Mouse (Mus musculus) frontal cortex, postnatal 14 days (tissue): ENCODE measurements around the gene Igfbp6.
"Not testable (repeated sequence)": the region's sequence is repeated elsewhere in the genome, so short reads cannot be mapped to it uniquely, and the experiment has no call there.

Experiments
- DNase-seq, 2 experiments: peaks; one replicate each; pipeline ENCODE4 v3.0.0; 2022; ENCODE audit warnings: low spot score in 2 of 2

Gene Igfbp6

GRCm38 (mm10) chr15:102136129-102136758 is 7.9 kb upstream of the Igfbp6 start, which contains the start of gene Spryd3:
TSS of gene Spryd3 (minus strand) at chr15:102136234.
- peak; percentile 94 to 97 for DNase-seq

DNA sequence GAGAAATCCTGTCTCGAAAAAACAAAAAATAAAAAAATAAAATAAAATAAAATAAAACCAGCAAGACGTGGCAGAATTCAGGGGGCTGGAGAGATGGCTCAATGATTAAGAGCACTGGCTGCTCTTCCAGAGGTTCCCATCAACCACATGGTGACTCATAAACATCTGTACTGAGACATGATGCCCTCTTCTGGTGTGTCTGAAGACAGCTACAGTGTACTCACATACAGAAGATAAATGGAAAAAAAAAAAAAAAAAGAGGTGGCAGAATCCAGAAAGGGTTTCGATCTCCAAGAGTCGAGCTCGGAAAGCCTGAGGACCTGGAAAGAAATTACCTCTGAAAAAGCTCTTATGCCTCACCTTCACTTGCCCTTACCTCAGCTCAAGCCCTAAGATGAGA is 3.0 kb upstream of the Igfbp6 start:
- DNase-seq: no peak

DNA sequence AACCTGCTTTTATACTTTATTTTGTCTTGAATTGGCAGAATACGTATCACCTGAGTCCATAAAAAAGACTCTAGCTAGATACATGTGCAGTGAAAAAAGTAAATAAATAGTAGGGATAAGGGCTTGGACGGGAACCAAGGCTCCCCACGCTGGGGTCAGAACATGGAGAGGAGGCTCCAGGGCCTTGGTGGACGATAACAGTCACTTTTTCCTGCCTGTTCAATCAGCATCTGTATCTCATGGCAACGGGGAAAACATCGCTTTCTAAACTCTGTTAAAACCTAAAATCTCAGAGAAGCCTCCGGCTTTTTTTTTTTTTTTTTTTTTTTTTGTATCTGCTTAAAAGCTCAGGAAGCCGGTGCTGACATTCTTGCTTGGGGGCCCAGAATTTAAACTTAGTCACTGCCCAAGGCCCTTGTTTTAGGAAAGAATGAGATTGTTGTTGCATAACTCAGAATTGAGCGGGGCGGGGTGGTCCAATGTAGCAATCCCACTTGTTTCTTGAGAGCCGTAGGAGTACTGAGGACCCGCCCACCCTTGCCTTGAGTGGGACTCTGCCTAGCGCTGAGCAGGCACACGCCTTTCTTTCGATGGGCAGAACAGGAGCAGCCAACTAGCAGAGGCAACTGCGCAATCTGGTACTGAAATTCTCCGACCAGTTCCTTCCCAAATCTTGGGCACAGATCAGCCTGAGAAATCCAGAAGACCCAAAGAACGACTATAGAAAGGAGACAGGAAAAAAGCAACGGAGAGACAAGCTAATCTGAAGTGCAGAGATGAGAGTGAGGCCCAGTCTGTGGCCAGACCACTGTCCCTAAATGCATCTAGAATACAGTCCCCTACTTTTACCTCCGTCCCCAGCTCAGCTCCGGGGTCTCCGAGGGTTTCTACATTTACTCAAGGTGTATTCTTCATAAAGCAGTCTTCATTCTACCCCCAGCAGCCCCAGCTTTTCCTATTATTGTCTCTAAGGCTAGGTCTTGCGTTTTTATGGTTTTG is 949 bp upstream of the Igfbp6 start:
- no peak for DNase-seq

DNA sequence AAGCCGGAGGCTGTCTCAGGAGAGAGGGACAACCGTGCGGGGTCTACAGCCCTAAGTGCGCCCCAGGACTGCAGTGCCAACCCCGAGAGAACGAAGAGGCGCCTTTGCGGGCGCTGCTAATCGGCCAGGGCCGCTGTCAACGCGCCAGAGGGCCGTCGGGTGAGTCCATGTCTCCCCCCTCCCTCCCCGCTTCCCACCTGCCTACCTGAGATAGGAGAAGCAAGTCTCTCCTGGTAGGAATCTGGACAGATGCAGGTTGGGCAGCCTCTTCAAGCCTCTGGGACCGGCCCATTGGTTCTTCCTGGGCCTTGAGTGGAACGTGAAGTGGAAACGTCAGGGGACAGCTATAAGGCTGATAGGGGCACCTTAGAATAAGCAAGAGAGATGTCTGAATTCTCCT is 564 bp downstream of the Igfbp6 start:
- DNase-seq: no peak

GRCm38 (mm10) chr15:102145330-102145729 is 1.2 kb downstream of the Igfbp6 start:
- peak in 1 of 2 experiments; percentile 21 for DNase-seq

- DNase-seq: no peak
These were observed 1.9 kb downstream of the Igfbp6 start for GRCm38 (mm10) chr15:102146089-102146488.

DNA sequence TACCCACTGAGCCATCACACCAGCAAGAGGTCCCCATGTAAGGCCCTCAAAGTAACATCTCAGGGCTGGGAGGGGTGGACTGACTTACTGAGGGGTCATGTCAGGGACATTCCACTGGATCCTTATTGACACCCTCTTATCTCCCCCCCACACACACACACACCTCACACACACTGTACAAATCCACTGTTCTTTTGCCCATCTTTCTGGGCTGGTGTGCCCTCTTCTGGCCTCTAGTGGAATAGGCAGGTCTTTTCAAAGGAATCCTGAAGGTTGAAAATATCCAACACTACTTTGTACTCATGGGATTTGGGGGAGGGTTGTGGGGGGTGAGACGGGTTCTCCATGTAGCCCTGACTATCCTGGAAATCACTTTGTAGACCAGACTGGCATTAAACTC is 2.7 kb downstream of the Igfbp6 start:
- DNase-seq: peak in 1 of 2 experiments; percentile 41

- no peak for DNase-seq
These were observed 3.7 kb downstream of the Igfbp6 start for GRCm38 (mm10) chr15:102147674-102148402.

DNA sequence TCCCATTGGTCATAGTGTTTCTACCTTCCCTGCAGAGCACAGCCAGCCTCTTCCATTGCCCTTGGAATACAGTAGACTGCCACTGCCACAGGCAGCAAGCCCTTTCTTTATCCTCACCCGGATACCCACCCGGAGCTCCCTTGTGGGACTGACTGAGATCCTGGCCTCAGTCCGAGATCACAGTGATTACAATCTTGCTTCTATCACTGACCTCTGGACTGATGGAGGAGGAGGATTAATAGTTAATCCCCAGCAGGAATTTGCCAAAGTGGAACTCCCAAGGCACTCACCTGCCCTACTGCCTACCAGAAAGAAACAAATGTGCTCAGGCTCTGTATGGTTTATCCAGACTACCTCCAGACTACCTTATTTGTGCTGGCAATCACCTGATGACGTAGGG is 5.4 kb downstream of the Igfbp6 start:
- DNase-seq: no peak

DNA sequence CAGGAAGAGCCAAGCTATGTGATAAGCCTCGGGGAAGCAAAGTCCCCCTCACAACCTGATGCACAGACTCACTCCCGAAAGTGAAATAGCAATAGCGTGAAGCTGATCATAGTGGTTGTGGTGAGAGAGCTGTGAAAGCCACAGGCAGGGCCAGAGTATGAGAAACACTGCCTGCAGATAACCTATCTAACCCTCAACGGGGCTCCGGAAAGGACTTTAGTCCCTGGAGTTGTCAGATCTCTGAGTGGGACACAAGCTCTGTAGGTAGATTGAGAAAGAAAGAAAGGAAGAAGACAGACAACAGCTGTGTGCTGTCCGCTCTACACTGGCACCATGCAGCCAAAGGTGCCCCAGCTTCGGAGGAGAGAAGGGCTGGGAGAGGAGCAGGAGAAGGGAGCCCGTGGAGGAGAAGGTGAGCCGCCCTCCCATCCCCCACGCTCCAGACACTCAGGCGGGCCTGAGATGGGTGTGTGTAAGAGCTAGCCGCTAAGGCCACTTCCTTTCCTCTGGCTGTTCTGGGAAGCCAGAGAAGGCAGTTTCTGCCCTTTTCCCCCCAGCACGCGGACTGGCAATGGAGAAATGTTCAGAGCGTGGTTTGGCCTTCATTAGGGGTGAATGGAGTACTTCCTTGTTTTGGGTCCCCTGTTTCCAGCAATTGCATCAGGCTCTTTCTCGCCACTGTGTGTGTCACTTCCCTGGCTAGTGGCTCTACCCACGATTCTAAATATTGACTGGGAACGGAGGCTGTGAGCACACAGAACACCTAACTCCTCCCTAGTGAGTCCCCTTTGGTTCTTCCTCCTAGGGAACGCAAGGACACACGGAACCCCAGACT is 6.4 kb downstream of the Igfbp6 start, which contains the start of gene Soat2:
Gene Soat2, plus strand, starts transcription at position 226 of the 835 bp plus-strand sequence.
- no peak for DNase-seq

DNA sequence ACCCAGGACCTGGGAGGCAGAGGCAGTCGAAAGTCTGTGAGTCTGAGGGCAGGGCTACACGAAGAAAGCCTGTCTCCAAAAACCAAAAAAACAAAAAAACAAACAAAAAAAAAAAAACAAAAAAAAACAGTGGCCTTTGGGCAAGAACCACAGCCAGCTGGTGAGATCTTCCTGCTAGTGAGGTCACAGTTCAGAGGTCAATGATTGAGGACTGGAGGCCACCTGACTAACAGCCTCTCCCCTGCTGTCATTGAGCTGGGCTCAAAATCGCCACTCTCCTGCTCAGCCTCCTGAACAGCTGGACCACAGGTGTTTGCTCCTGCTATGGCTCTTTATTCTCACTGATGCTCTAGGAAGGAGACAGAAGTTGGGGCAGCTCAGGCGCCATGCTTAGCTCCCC is 8.5 kb downstream of the Igfbp6 start:
- no peak for DNase-seq

DNA sequence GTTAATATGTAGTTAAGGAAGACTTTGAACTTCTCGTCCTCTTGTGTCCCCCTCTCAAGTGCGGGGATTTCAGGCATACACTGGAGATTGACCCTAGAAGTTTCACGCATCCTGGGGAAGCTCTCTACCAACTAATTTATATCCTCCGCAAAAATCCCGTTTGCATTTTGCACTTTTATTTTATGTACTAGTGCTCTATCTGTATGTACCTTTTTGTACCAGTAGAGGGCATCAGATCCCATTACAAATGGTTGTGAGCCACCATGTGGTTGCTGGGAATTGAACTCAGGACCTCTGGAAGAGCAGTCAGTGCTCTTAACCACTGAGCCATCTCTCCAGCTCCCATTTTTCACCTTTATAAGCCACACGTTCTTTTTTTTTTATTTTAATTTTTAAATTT is 10.8 kb downstream of the Igfbp6 start:
- not testable (repeated sequence) for DNase-seq

GRCm38 (mm10) chr15:102156836-102157235 is 12.7 kb downstream of the Igfbp6 start:
- DNase-seq: no peak

GRCm38 (mm10) chr15:102160415-102161060 is 16.4 kb downstream of the Igfbp6 start:
- no peak for DNase-seq

DNA sequence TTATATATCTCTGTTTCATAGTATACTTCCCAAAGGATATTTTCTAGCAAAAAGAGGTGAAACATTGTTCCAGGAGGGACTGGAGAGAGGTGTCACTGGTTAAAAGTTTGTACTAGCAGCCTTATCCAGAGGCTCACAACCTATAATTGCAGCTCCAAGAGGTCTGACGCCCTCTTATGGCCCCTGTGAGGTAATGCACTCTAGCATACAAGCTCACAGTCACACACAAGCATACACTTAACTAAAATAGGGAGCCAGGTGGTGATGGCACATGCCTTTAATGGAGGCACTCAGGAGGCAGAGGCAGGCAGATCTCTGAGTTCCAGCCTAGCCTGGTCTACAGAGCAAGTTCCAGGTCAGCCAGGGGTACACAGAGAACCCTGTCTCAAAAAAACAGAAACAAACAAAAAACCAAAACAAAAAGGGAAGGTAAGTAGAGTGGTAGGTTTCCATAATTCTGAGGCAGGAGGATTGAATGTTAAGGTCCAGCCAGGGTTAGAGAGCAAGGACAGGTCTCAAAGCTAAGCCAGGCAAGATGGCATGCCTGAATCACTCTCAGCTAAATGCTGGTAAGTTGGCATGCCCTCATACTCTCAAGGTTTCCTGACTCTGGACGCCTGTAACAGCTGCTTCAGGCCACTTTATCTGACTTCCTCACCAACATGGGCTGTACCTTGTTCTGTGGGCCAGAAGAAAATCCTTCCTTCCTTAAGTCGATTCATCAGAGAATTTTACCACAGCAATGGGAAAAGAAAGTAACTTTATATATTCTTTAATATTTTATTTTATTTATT is 19.9 kb downstream of the Igfbp6 start:
- no peak for DNase-seq

GRCm38 (mm10) chr15:102165468-102166100 is 21.4 kb downstream of the Igfbp6 start:
- DNase-seq: no peak

GRCm38 (mm10) chr15:102167620-102168021 is 23.5 kb downstream of the Igfbp6 start:
- DNase-seq: no peak

DNA sequence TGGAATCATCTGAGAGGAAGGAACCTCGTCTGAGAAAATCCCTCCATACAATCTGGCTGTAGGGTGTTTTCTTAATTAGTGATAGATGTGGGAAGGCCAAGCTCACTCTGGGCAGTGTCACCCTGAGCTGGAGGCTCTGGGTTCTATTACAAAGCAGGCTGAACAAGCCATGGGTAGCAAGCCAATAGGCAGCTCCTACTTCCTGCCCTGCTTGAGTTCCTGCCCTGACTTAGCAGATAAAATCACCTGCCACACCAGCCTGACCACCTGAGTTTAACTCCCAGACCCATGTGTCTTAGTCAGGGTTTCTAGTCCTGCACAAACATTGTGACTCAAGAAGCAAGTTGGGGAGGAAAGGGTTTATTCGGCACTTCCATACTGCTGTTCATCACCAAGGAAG is 24.9 kb downstream of the Igfbp6 start:
- DNase-seq: no peak

DNA sequence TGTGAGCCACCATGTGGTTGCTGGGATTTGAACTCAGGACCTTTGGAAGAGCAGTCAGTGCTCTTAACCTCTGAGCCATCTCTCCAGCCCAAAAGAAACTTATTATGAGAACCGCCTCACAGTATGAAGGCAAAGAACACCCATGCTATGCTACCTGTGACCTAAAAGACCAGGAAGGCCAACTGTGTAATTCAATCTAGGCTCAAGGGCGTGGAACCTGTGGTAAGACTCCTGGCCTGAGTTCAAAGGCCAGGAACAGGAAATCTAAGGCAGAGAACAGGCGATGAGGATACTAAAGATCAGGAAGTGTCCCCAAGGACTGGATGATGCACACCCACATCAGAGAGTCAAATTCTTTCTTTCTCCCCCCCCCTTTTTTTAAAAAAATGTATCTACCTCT is 29.4 kb downstream of the Igfbp6 start:
- no peak for DNase-seq
